Mouse (Mus musculus): Measurements from ENCODE around the gene Cdc14b.

The Cdc14b gene

DNA sequence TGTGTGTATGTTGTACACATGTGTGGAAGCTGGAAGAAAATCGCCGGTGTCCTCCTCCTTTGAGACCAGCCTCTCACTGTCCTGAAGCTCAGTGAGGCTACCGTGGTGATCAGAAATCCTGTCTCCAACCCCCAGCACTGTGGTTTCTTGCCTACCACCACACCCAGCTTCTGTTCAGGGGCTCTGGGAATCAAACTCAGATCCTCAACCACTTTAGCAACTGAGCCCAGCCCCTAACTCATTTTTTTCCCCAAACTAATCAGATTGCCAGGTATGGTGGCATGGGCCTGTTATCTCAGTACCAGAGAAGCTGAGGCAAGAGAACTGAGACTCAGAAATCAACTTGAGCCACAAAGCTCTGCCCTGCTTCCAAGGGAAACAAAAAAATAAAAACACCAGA lies 39.3 kb downstream of the Cdc14b start:
- DNase-seq: no peak

- no peak for DNase-seq
Observed at GRCm38 (mm10) chr13:64235062-64235715, 39.9 kb downstream of the Cdc14b start.

- no peak for DNase-seq
Observed at GRCm38 (mm10) chr13:64233139-64233538, 42.0 kb downstream of the Cdc14b start.

DNA sequence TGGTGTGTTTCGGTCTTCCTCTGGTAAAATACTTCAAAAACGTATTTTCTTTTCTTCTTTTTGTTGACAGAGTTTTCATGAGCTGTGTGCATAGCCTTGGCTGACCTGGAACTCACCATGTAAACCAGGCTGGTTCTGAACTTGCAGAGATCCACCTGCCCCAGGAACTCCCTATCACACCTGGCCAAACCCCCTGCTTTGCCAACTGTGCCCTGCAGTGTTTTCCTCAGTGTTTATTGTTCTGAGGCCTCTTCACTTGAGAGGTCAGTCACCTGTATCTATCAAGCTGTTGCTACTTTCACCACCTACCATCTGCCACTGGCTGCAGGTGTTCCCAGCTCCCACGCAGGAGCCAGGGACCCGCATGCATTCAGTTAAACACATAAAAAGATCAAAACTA lies 48.4 kb downstream of the Cdc14b start:
- DNase-seq: no peak

DNA sequence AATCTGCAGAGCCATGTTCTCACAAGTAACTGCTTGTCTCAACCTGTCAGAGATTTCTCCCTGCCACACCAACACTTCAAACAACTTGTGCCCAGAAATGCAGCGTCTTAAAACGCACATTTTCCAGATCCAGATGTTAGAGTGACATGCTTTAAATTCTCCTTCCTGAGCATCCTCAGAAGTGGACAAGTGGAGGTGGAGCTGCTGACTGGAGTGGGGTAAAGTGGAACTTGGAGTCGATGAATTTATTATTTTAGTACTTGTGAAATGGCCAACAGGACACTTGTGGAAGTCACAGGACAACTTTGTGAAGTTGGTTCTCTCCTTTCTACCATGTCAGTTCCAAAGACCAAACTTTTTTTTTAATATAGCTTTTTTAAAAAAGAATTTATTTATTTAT lies 49.4 kb downstream of the Cdc14b start:
- no peak for DNase-seq

DNA sequence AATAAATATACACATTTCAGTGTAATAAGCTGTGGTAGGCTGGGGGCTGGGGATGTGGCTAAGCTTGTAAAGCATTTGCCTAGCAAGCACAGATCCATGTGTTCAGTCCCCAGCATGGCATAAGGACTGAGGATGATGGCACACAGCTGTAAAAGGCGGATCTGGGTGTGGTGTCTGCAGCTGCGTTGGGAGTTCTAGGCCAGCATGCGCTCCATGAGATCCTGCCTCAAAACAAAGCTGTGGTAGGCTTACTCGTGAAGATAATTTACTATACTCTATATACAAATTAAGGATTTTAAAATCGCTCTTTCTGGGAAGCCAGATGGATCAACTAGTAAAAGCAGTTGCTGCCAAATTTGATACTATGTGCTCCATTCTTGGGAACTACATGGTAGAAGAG lies 60.2 kb downstream of the Cdc14b start:
- no peak for DNase-seq

GRCm38 (mm10) chr13:64211995-64212603 lies 63.0 kb downstream of the Cdc14b start:
- no peak for DNase-seq

DNA sequence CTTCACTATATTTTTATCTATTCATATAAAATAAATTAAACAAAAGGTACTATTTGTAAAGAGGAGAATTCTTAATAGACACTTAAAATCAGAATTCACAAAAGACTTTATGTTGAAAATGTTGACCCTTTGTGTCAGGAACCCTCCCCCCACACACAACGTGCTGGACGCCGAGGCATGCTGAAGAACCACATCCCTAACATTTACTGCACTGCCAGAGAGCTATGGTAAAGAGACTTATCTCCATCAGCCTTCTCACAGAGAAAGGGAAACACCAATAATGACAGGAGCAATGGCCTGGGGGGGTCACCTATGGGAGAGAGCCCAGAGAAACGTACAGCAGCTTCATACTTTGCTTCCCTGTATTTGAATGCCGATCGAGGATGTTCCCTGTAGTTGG lies 66.9 kb downstream of the Cdc14b start:
- DNase-seq: no peak

GRCm38 (mm10) chr13:64205186-64205585 lies 69.9 kb downstream of the Cdc14b start:
- peak in 1 of 2 experiments; percentile 28 for DNase-seq

- DNase-seq: peak; percentile 35 to 42
Observed at GRCm38 (mm10) chr13:64204726-64205125, 70.4 kb downstream of the Cdc14b start.

DNA sequence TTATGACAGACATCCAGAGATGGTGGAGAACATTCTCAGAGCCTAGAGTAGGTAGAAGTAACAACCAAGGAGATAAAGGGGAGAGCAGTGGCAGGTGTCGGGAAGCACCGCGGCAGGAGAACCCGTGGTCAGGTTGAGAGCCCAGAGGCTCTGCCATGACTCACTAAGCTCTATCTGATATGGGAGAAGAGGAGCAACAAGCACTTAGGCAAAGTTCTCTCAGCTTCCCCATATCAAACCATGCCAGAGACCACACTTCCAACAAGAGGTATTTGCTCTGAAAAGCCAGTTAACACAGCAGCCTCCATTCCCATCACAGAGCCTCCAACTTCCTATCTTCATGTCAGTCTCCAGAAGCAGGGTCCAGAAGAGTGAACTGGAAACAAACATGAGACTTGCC lies 74.2 kb downstream of the Cdc14b start:
- DNase-seq: no peak

DNA sequence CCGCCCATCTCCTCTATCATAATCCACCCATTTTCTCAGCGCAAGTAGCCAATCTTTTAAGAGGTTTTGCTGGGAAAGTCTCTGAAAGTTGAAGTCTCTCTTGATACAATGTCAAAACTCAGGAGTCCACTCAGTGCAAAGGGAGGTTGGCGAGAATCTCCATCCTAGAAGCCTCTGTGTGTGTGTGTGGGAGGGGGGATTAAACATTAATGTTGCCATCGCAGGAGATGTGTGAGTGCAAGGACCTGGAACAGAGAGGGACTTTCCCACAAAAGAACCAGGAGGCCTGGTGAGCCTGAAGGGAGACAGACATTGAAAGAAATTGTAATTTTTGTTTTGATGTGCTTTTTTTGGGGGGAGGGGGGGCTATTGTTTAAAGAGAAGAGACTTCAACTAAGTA lies 76.8 kb downstream of the Cdc14b start:
- DNase-seq: no peak

GRCm38 (mm10) chr13:64197899-64198298 lies 77.2 kb downstream of the Cdc14b start:
- no peak for DNase-seq

DNA sequence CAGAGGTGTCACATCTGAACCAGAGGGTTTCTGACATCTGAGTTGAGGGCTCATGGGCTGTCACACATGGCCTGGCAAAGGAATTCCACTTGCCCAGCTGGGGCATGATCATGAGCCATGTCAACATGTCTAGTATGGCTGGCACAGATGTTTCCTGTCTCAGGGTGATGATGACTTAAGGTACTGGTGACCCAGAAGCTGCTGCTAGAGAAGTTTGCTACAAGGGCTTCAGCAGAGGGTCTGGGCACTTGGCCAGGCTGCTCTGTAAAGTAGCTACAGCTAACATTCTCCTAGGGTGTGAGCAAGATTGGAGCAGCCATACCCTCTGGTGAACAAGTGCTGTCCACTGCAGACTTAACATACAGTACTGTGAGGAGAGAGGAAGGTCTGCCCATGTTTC lies 88.0 kb downstream of the Cdc14b start:
- DNase-seq: no peak

DNA sequence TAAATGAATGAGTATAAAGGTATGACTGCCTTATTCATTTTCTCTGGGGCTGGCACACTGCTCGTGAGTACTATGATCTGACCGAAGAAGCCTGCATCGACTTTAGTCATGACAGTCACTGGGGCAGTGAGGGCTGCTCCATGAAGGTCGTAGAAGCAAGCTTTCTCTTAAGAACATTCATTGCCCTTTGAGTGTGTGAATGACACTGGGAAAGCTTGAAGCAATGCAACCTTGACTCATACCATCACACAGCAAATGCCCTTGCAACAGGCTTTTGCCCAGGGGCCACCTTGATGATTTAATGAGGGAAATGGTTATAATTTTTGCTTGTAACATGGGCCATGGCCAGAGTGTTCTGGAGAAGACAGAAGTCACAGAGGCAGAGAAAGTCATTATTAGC lies 88.6 kb downstream of the Cdc14b start:
- no peak for DNase-seq

- DNase-seq: no peak
Observed at GRCm38 (mm10) chr13:64185586-64185985, 89.5 kb downstream of the Cdc14b start.

DNA sequence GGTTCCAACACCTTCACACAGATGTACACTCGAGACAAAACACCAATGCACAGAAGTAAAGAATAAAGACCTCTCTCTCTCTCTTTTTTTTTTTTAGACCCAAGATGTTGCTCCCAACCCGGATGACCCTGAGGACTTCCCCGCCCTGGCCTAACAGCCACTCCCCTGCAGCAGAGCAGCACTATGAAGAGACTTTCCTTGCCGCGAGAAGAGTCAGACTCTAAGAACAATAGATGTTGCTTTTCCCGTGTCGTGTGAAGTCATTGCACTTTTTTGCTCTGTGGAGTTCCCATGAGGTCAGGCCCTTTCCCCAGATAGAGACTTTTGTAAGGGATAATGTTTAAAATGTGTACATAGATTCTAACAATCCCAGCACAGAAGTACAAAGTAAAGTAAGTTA lies 89.9 kb downstream of the Cdc14b start:
- no peak for DNase-seq

GRCm38 (mm10) chr13:64184361-64184760 lies 90.7 kb downstream of the Cdc14b start:
- DNase-seq: no peak

DNA sequence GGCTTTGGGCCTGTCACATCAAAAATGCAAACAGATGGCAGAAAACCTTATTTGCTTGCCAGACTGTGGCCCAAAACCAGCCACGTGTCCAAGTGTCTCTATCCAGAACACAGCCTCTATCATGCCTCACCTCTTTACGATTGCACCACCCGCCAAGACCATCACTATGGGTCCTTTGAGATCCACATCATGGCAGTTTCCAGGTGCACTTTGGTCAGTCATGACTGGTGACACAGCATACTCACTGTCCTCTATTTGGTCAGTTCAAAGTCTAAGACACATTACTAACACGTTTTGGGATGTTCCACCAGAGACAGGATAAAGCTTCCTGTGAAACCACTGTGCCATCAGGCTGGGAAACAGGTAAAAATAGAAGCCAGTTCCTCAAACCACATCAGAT lies 91.5 kb downstream of the Cdc14b start:
- no peak for DNase-seq

DNA sequence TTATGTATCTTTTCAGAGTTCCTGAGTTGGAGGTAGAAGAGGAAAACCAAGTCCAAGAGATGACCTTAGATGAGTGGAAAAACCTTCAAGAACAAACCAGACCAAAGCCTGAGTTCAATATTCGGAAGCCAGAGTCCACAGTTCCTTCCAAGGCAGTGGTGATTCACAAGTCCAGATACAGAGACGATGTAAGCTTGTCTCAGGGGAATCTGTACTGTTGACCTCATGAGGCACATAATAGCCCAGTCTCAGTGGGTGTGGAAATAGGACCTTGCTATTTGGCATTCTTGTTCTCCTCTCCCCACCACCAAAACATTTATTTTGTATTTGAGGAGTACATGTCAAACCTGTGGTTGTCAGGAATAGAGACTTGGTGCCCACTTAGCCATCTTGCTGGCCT lies 93.0 kb downstream of the Cdc14b start:
- no peak for DNase-seq

DNA sequence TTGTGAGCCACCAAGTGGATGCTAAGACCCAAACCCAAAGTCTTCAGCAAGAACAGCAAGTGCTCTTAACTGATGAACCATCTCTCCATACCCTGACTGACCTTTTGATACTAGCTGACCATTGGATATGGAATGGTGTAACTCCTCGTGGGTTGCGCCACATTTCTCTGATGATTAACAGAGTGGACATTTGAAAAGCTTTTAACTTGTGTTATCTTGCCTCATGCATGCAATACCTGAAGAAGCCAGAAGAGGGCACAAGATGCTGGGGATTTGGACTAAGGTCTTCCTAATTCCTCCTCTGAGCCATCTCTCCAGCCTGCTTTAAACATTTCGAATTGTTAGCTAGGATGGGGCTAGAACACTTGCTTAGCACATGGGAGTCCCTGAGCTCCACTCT lies 94.2 kb downstream of the Cdc14b start:
- DNase-seq: peak; percentile 21 to 36

- no peak for DNase-seq
Observed at GRCm38 (mm10) chr13:64180300-64180699, 94.8 kb downstream of the Cdc14b start.

- DNase-seq: no peak
Observed at GRCm38 (mm10) chr13:64178746-64179652, 96.1 kb downstream of the Cdc14b start.

DNA sequence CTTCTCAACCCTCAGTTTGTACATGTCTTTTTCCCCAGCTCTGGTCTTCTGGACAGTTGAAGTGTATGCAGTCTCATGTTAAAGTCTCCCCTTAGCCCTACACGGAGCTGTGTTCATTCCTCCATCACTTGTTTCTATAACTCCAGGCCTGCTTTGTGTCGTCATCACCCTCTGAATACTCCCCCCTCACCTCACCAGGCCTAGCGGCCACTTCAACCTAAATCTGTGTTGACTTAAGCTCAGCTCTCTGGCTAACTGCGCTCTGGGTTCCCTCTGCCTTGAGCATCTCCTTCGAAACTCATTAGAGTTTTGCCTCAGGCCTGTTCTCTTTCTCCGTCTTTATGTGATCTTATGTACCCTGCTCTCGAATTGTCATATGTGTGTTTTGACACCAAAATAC lies 97.1 kb downstream of the Cdc14b start:
- DNase-seq: no peak

Measured in thymus, postnatal 36 days (tissue).